Mouse (Mus musculus) thymus, postnatal 10 days (tissue): Measurements from ENCODE around the gene Car9.
"Not testable (repeated sequence)": the region's sequence is repeated elsewhere in the genome, so short reads cannot be mapped to it uniquely, and the experiment has no call there.

Experiments used
- DNase-seq, 2 experiments: peaks; one replicate each; pipeline ENCODE4 v3.0.0; 2021; ENCODE audit warnings: low spot score in 2 of 2

The Car9 gene

DNA sequence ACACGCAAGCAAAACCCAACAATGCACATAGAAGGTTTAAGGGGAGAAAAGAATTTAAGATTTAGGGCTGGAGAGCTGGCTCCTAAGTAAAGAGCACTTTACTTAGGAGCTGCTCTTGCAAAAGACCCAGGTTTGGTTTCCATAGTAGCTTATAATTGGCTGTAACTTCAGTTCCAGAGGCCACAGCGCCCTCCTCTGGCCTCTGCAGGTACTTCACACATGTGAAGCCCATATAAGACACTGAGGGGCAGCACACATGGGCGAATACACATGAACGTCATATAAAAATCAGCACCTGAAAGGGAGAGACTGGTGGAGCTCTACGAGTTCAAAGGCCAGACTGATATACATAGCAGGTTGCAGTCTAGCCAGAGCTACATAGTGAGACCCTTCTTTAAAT lies 21.1 kb downstream of the Car9 start:
- DNase-seq, result no peak

DNA sequence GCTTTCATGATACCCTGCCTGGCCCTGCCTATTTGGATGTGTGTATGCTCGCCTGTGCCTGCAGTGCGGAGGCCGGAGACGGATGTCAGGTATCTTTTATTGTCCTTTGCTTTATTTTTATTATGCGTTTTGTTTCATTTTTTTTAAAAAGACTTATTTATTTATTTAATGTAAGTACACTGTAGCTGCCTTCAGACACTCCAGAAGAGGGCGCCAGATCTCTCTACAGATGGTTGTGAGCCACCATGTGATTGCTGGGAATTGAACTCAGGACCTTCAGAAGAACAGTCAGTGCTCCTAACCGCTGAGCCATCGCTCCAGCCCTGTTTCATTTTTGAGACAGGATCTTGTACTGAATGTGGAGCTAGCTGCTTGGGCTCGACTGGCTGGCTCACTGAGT lies 21.7 kb downstream of the Car9 start:
- DNase-seq, result peak in 1 of 2 experiments; percentile 48

DNA sequence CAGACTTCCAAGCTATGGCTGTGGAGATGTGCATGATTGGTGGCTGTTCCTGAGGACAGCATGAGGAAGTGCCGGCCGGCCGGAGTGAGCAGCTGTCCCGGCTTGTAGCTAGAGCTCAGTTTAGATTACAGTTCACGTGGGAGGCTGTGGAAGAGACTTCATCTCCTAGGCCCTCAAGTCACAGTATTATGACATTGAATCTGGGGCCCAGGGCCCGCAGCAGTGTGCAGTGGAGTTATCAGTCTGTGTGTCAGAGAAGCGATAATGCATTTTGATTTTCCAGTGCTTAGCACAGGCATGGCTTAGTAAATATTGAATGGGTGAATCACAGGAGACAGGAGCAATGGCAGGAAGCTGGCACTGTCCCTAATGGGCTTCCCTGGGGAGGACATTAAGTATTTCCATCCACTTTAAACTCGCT lies 23.3 kb downstream of the Car9 start:
- no peak for DNase-seq

DNA sequence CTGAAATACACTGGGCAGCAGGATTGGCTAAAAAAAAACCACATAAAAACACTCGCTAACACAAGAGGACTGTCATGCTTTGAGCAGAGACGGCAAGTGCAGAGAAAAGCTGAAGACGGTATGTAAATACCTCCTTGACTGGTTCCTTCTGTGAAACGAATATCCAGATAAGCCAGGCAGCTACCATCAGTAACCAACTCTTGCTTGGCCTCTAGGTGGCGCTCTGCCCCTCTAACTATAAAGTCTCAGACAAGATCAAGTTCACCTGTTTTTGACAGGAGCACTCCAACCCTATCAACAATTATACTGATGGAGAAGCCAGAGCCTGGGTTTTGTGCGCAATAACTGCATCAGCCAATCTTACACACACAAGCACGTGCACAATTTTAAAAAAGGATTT lies 23.8 kb downstream of the Car9 start:
- DNase-seq, result peak; percentile 50 to 83

DNA sequence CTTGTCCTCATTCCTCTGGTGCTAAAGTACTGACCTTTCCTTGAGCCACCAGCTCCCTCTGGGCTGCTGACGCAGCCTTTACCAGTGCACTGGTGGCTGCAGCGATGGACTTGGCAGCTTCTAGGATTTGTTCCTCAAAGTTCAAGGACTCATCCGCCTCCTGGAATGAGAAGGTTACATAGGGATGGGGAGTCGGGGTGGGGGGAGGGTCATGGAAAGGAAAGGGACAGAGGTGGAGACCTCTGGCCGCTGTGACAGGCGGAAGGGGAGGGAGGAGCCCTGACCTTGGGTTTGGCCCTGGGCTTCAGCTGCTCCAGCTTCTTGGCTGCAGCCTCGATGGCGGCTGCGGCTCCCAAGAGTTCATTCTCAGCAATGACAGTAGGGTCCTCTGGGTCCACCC lies 26.5 kb downstream of the Car9 start:
- DNase-seq, result no peak

DNA sequence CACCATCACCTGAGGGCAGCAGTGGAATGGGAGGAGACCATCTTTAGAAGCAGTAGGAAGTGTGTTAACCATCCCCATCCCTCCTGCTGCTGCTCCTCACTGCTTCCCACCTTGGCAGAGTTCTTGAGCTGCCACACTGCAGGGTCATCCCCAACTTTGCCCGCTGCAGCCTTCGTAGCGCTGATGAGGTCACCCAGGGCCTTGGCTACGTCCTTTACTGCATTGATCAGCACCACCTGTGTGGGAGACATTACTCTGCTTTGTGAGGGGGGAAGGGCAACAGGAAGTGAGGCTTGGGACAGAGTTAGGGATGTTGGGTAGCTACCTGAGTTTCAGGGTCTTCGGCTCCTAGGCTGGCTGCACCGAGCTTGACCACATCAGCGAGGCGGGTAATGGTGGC lies 28.9 kb downstream of the Car9 start:
- no peak for DNase-seq

DNA sequence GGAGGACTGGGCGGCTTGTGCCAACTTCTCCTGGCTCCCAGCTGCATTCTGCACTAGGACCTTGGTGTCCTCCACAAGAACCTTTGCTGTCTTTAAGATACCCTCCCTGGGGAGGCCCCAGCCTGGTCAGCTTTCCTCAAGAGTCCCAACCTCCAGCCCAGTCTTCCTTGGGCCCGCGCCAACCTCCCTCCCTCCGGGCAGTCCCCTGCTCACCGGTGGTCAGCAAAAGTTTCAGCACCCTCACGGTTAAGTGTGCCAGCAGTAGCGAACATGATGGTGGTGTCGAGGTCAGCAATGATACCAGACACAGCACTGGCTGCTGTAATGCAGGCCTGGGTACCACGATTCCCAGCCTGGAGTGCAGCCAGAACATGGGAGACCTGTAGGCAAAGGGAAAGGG lies 29.3 kb downstream of the Car9 start:
- no peak for DNase-seq

DNA sequence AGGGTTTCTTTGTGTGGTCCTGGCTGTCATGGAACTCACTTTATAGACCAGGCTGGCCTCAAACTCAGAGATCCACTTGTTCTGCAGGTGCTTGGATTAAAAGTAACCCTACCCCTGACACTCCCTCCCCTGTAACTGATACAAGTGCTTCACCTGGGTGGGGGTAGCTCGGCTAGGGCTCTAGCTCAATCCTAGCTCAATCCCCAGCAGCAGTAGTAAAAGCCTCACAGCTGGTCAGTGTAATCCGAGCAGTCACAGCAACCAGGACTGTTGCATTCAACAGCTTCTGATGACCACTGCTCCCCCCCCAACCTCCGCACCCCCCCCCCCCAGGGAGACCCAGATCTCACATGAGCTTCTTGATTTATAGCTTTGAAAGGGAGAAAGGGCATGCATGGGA lies 35.3 kb downstream of the Car9 start:
- DNase-seq, result no peak

DNA sequence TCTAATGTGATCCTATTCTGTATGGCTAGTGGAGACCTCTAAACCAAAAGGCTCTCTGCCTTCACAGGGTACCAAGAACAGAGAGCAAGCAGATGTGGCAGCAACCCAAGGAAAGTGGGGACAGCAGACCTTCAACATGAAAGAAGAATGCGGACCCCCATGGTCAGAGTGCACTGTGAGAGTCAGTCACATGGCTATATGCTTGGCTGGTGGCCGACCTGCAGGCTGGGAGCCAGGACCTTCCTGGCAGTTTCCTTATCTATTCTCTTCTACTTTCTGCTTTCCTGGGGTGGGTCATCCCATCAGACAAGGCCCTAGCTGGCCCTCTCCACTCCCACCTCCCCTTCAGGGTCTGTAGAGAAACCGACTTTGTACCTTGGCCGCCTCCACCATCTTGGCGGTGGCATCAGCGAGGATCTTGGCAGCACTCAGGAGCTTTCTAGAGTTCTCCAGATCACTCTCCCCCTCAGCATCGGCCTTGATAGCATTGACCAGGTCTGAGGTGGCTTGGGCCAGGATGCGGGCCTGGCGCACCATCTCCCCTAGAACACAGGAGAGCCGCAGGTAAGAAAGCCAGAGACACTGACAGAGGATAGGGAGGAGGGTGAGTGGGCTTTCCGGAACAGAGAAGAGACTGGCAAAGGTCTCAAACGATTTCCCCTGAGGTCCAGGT lies 39.7 kb downstream of the Car9 start:
- no peak for DNase-seq

DNA sequence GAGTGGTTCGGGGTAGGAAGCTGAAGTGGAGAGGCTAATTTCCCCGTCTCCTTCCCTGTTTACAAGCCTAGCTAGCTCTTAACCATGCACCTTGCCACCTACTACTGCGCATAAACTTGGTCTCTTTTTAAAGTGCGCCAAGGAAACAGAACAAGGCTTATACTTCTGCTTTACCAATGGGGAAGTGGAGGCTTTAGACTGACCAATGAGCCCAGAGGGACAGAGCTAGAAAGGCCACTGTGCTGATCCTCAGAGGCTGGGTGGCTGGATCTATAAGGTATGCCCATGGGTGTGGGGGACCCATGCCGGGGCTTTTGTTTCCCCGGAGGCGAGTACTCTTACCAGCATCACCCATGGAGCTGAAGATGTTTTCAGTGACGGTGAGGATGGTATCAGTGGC lies 40.4 kb downstream of the Car9 start:
- no peak for DNase-seq

DNA sequence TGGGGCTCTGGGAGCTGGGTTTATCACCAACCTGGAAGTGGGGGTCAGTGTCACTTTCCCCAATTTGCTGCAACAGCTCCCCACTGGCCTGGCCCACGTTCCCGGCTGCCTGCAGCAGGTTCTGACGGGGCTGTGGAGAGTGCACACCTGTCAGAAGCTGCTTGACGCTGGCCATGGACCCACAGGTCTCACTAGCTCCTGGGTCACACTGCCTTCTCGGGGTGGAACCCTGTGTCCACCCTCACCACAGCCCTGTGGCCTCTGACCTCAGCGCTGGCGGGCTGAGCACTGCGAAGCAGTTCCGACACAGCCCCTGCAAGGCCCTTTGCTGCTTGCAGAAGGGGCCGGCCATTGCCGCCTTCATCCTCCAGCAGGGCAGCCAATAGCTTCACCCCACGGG lies 42.3 kb downstream of the Car9 start:
- DNase-seq, result no peak

DNA sequence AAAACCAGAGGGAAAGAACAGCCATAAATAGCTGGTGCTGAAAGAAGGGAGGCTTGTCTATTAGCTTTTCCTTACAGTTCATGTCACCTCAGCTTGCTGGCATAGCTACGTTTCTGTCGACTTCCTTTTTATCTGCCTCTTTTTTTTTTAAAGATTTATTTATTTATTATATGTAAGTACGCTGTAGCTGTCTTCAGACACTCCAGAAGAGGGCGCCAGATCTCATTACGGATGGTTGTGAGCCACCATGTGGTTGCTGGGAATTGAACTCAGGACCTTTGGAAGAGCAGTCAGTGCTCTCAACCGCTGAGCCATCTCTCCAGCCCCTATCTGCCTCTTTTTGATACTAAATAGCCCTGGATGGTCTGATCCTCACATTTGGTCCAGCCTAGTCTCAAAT lies 45.1 kb downstream of the Car9 start:
- not testable (repeated sequence) for DNase-seq

DNA sequence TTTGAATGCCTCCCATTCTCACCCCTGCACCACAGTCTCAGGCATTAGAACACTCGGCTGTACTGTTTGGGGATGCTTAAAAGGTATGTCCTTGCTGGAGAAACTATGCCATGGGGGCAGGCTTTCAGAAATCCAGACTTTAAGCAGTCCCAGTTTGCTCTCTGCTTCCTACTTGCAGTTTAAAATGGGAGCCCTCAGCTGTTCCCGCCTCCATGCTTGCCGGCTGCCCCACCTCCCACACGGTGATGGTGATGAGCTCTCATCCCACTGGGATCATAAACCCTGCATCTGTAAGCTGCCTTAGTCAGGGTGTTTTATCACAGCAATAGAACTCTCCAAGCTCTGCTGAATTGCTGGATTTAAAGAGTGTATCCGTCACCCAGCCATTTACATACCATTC lies 45.7 kb downstream of the Car9 start:
- DNase-seq, result no peak

DNA sequence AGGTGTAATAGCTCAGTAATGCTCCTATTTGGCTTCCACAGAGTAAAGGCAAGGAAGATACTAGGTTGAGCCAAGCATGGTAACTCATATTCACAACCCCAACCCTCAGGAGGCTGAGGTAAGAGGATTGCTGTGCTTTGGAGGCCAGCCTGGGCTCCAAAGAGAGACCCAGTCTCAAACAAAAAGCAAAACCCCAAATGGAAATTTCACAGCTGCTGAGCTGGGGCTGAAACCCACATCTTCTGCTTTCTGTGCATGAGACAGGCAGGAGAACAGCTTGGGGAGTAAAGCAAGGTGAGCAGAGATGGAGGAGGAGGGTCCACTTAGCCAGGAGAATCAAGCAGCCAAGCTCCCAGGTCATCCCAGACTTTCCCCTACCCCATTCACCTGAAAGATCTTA lies 47.1 kb downstream of the Car9 start:
- DNase-seq, result no peak

DNA sequence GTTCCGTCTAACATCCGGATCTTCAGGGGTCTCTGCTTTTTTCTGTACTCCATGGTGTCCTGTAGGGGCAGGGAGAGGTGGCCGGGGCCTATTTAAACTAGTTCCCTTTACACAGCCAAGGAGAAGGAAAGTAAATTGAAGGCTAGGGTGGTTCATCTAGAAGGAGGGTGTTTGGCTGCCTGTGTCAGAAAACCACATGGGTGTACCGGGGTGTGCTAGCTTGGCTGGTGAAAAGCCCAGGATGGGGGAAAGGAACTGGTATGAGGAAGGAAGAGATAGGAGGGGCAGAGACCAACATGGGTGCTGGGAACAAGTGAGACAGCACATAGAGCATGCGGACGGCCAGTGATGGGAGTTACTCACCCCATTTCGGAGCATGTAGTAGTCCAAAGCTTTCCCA lies 49.2 kb downstream of the Car9 start:
- DNase-seq, result no peak

DNA sequence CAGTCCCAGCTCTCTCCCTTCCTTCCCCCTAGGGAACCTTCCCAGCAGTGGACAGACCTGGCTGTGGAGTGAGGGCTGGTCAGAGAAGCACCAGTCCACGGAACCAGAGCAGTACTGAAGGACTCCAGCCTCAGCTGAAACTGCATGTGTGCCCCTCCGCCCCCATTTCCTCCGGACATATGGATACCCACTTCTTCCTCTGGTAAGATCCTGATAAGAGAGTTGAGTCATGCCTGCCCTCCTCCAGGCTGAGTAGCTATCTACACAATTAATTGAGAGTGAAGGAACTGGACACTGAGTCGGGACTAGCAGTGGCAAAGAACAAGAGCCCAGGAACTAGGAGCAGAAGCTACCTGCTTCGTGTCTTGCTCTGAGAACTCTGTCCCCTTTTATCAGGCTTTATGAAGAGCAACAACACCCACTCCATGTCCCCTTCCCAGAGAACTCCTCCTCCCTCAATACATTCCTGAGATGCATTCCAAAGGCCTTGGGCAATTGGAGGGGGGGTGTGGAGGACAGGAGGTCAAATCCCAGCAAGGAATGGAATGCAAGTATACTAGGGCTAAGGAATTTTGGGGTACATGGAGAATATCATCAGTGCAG lies 51.4 kb downstream of the Car9 start:
- DNase-seq, result no peak

DNA sequence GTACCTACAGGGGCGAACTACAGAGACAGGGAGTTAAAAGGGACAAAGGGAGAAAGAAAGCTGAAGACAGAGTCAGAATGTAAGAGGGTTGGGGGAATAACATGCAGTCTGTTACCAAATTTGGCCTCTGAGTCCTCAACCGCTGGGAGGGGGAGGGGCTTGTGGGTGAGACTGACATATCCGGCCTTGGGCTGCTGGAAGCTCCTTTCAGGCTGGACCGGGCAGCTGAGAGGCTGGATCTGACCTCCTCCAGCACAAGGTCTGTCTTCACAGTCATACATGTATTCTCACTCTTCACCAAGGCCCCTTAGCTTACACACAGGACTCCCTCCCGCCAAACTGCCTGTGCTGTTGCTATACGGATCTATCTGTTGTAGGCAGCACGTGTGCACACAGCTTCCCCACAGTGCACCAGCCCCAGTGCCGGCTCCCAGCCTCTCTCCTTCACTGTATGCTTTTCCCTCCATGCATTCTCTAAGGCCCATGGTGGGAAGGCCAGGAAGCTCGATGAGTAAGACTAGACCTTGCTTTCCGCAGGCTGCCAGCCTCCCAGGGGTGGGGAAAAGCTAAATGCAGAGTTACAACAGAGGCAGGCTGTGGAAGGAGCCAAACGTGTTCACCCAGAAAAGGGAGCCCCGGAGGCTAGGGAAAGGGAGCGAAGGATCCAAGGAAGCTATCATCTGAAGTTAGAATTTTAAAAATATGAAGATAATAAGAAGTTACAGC lies 52.0 kb downstream of the Car9 start:
- DNase-seq, result peak; percentile 47 to 54

DNA sequence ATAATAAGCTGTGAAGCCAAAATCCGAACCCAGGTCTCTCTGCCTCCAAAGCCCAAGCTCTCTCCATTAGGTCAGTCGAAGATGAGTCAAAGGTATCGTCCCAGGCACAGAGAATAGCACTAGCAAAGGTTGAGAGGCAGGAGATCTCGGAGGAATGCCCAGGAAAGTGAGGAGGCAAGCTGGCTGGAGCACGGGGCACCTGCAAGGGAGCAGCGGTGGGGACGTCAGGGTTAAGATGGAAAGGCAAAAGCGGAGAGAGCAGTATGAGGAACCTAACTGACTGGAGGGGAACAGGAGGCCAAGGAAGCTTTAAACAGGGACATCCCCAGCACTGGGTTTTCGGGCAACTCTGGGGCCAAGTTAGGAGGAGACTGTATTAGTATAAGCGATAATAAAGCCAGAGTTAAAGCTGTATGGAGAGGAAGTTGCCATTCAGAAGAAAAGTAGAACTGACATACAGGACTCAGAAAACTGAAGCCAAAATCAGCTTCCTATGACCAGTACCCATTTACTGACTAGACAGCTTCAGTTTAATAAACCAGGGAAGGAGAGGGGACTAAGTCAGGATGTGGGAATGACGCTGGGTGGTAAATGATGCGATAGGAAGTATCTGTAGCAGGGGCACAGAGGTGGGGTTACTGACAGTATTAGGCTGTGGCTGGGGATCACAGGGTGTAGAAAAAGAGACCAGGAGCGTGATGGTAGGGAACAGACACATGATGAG lies 52.9 kb downstream of the Car9 start:
- no peak for DNase-seq

DNA sequence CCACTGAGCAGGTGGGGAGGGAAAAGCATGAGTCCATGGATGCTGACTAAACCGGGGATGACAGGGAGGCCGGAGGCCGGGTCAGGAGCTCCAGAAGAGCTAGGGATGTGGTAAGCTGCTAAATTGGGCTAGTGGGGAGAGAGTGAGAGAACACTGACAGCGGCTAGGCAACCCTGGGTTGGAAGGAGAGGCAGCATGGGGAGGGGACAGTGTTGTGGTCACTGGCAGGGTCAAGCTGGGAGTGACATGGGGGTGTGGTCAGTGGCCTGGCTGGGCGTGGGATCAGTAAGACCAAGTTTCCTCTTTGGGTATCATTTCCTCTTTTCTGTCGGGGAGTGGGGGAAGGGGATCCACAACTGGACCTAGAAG lies 53.5 kb downstream of the Car9 start:
- DNase-seq, result no peak

DNA sequence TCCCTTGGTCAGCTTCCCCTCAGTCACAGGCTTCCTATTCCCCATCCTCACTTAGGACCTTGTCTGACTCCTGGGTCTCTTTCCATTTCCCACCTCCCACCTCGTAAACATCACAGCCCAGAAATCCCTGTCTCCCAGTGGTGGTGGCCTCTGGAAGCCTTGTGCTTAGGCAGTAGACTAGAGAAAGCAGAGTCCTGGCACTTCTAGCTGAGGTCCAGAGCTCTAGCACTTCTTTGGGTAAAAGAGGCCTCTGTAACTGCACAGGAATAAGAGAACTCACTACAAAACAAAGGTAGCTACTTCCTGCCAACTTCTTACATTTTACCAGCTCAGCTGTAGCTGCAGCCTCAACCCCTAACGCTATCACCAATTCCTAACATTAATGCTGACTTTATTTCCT lies 54.2 kb downstream of the Car9 start:
- DNase-seq, result peak in 1 of 2 experiments; percentile 22

DNA sequence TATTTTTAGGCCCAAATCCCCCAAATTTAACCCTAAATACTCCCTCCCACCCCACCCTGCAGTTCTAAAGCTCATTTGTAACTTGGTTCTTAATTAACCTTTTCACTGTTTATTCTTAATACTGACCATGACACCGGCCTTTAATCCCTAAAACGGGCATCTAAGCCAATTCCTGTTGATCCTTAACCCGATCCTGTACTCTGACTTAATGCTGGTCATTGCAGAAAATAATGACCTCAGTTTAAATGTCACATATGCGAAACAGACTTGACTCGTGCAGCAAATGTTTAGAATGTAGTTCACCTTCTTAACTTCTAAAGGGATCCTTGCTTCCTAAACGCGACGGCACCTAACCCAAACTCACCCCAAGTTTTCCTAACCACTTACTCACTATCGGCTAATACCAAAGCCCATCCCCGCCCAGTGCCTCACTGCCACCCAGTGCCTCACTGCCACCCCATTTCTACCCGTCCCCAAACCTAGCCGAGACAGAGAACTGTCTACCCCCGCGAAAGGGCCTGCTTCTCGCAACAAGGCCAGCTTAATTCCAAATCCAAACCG lies 54.8 kb downstream of the Car9 start:
- DNase-seq, result no peak

DNA sequence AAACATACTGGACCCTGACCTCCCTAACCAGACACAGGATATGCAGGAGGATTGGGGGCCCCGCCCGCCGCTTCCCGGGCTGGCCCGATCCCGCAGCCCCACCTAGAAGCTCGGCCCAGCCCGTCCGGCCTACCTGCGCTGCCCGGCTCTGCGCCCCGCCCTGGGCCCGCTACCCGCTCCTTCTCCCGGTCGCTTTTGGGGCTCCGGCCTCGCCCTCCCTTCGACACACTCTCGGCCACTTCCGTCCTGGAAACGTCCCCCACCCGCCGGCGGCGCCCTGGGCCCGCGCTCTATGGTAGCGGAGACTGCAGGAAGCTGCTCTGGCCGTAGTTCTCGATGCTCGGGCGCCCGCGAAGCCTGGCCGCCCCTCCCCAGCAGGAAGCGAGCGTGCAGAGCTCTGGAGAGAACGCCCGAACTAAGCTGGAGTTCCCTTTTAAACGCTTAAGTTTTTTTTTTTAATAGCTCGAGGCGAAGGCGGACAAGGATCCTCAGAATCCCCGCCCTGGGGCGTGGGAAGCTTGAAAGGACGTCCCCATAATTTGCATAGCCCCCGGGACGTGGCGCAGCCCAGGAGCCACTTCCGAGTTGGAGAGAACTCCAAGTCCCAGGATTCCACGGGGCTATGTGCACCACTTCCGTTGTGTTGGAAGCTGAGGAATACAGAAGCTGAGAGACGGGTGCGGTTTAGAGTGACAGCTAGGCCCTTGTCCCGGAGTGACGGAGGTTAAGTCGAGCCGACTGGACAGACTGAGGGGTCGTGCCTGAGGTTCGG lies 55.4 kb downstream of the Car9 start, which contains the start of the genes Creb3 and Tln1:
Gene Creb3, plus strand, starts transcription at position 336 of the 772 bp plus-strand sequence.
Gene Tln1, minus strand, starts transcription at position 695 of the 772 bp plus-strand sequence.
- peak; percentile 89 to 90 for DNase-seq
